Mouse (Mus musculus) retina, postnatal 7 days (tissue): Measurements from ENCODE around the gene Fignl2.
"Not testable (repeated sequence)": the region's sequence is repeated elsewhere in the genome, so short reads cannot be mapped to it uniquely, and the experiment has no call there.

ENCODE experiments used
- DNase-seq: peaks from one replicate; pipeline ENCODE4 v3.0.0-alpha.2; 2012; ENCODE audit warnings: low read depth, low spot score

The Fignl2 gene

DNA sequence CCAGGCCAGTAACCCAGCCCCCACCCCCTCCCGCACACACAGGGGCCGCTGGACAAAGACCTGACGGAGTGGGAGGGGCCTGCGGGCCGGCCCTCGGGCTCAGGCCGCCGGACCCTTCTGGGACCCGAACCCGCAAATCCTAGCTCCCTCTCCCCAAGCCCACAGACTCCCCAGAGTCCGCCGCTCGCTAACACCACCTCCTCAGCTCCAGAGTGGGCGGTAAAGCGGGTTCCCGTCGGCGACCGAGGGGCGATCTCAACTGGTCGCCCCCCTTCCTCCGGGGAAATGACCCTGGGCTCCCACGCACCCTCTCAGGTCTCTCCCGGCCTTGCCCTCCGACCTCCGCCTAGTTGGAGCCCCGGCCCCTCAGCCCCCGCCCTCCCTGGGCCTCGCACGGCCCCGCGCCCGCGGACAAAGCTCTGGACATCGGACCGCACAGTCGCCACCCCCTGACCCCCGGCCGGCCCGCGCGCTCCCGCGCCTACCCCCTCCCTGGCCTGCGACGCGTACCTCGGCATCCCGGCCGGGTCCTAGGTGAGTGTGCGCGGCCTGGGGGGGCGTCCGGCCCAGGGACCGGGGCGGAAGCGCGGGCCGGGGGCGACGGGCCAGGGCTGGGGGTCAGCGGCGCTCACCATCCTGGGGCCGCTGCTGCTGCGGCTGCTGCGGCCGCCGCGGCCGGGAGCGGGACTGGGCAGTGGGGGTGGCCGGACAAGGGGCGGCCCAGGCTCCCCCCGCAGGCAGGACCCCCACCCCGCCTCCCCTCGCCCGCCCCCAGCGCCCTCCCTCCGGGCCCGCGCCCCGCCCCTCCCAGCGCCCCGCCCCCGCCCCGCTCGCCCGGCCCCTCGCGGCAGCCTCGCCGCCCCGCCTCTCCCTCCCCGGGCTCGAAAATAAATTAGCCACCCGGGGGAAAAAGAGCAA is at the start of gene Fignl2:
TSS of gene Fignl2 (minus strand) at position 755 of the 918 bp plus-strand sequence.
- no peak for DNase-seq

DNA sequence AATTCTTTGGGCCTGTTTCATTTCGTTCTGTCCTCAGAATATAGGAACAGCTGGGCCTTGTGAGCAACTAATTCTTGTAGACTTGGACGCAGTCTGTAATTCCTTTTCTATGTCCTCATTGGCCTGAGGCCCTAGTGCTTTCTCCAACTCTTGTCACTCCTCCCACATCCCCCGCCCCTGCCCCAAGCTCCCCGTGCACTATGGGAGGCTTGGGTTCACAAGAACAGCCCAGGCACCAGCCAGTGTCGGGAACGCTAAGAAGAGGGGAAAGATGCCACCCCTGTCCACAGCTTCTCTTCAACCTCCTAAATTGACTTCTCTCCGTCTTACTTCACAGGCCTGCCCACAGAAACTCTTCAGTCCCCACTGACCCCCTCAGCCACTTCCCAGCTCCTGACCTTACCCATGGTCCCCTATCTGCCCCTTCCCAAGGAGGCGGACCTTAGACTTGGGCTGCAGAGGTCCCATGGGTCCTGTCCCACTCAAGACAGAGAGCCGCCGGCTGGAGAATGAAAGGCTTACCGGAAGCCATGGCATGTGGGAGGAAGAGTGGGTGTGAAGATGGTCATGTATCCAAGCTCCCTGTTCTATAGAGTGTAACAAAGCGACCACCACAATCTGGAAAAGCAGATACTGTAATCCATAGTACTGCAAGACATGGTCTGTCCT is 48.6 kb upstream of the Fignl2 start:
- DNase-seq = no peak

DNA sequence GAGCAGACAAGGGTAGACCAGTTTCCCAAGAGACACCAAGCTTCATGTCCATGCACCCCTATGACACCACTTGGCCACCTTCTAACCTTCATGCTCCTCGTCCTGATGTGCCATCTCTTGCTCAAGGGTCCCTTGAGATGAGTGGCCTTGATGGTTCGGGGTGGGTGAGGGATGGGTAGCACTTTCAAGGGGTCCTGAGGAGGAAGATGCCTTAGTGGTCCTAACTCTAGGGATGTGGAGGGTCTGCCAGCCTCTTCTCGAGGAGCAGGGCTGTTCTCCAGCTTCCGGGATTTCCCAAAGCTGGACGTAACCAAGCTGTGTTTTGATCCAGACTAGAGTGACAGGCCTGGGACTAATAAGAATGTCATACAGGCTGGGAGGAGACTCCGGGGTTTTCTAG is 47.2 kb upstream of the Fignl2 start:
- DNase-seq = no peak

- DNase-seq = no peak
Observed at GRCm38 (mm10) chr15:101123202-101123601, 44.8 kb upstream of the Fignl2 start.

DNA sequence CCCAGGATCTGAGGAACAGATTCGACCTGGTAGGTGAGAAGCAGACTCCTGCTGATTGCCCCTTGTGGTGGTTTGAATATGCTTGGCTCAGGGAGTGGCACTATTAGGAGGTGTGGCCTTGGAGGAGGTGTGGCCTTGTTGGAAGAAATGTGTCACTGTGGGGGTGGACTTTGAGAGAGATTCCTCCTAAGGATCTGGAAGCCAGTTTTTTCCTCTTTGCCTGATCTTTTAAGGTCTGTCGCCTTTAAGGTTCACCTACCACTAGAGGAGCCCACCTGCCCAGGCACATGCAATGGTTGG is 43.9 kb upstream of the Fignl2 start:
- DNase-seq = no peak

GRCm38 (mm10) chr15:101121411-101122289 is 43.3 kb upstream of the Fignl2 start:
- no peak for DNase-seq

GRCm38 (mm10) chr15:101118399-101119125 is 40.2 kb upstream of the Fignl2 start:
- peak; percentile 49 for DNase-seq

DNA sequence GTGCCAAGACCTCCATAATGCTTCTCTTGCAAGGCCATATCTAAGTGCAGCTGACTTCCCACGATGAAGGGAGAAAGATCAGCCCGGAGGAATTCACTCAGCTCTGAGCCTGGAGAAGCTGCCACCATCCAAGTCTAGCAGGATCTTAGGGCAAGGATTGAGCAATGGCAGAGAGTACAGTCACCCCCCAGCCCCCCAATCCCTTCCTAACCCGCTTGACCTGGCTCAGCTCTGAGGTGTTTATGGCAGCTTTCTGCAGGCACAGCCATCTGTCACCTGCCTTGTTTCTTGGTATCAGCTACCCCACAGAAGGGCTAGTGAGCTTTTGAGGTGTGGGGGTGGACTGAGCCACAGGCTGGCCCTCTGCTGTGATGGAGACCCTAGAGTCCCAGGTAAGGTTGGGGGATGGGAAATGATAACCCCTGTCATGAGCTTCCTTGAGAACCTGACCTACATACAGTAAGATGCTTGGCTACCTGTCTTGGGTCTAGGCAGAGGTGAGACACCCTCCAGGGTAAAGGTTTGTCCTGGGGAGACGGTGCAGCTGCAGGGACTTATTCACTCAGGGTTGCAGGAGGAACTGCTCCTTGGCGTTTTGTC is 37.2 kb upstream of the Fignl2 start, which contains the start of gene Ankrd33:
TSS of gene Ankrd33 (plus strand) at position 245 of the 600 bp plus-strand sequence.
- DNase-seq = peak; percentile 78

- not testable (repeated sequence) for DNase-seq
Observed at GRCm38 (mm10) chr15:101113778-101114177, 35.4 kb upstream of the Fignl2 start.

DNA sequence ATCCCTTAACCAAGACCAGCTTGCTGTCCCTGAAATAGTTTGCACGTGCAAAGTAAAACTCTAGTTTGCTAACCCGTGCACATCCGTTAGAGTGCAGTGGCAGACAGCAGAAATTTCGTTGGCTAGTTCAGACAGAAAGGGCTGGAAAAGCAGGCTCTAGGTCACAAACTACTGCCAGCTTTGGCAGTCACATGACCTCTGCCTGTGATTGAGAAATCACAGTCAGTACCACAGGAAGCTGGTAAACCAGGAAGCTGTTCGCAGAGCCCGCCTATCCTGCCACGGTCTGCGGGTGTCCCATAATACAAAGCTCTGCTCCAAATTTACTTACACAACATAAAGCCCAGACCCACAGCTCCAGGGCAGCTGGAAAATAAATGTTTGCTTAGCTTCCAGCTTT is 34.8 kb upstream of the Fignl2 start:
- DNase-seq = no peak

DNA sequence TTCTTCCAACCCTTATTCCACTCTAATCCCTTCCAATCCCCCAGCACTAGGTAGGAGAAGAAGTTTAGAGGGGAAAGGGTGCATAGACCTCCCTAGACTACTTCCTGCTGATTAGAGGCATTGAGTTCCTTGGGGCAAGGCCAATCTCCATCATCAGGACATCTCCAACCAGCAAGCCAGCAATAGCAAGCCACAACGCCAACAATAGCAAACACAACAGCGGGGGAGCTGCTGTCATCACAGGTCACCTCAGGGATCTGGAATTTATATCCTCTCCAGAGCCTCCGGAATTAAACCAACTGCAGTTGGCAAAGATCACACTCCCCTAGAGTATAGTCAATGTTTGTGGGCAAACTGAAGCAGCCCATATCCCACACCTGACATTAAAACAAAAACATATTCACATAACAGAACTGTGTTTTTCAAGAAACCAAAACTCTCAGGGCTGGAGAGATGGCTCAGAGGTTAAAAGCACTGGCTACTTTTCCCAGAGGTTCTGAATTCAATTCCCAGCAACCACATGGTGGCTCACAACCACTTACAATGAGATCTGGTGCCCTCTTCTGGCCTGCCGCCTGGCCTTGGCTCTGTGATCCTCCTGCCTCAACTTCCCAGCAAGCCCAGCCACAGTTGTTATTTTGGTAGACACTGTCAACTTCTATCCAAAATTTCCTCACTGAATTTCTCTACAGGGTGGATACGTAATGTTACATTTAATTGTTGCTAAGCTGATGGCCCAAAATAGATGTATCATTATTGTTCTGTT is 29.7 kb upstream of the Fignl2 start:
- DNase-seq = no peak

- DNase-seq = no peak
Observed at GRCm38 (mm10) chr15:101106011-101106410, 27.6 kb upstream of the Fignl2 start.

- DNase-seq = peak; percentile 76
Observed at GRCm38 (mm10) chr15:101105496-101105994, 27.2 kb upstream of the Fignl2 start.

DNA sequence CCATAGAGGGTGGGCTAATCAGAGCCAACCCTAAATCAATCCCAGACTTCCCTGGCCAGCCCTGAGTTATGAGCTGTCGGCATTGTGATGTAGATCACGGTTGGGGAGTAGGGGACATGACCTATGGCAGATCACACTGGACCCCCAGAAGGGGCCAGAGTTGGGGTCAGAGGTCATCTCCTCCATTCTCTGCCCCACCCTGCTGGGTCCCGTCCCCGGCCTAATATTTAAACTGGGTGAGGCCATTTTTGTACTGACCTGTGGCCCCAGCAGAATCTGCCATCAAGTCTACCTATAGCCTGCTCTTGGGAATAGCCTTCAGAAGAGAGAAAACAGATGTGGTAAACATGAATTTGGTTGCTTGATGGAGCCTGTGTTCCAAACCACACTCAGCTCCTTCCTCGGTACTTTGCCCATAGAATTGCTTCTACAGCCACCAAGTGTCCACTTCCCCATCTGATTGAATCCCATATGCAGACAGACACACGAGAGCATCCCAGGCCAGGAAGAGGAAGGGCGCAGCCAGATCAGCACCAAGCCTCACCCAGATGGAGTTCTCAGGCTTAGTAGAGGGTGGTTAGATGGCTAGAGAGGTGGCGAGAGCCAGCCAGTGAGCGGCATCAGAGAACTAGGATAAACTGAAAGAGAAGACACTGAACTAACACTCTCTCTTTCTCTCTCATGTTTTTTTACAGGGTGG is 25.4 kb upstream of the Fignl2 start:
- no peak for DNase-seq

DNA sequence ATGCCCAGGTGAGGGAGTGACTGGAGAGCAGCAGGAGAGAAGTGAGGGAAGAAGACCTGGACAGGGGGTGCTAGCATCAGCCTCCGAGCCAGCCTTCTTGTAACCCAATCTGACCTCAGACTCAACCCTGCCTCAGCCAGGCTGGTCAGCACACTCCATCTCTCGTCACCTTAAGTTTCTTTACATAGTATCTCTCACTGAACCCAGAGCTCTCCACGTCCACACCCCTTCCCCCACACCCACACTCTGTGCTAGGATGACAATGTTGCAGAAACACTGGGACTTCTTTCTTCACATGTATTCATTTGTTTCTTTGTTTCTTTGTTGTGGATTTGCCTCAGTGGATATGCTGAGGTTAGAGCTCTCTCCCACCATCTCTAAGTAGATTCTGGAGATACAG is 22.6 kb upstream of the Fignl2 start:
- DNase-seq = no peak

DNA sequence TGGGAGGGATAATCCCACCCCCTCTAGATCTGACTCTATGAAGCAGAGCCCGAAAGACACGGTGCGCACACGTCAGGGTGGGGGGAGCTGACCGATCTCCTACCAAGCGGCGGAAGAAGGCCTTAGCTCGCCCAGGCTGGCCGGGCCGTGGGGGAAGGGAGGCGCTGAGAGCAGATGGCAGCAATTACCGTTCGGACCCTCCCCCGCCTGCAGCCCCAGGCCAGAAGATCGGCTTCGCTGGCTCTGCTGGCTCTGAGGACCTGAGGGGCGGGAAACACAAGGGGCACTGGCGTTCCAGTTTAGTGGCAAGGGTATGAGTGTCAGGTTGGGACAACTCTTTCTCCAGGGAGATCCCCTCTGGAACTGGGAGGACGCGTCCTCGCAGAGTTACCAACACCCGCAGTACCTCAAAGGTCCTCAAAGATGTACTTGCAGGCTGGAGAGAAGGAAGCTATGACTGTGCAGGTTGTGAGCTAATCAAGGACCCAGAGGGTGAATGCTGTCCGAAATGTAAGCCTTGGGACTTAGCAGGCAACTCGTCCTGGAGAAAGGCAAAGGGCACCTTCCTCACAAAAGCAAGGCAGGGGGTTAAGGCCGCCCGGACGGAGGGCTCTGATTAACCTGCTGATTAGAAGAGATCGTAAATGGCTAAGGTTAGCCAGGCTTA is 19.8 kb upstream of the Fignl2 start:
- no peak for DNase-seq

- no peak for DNase-seq
Observed at GRCm38 (mm10) chr15:101095392-101095791, 17.0 kb upstream of the Fignl2 start.

DNA sequence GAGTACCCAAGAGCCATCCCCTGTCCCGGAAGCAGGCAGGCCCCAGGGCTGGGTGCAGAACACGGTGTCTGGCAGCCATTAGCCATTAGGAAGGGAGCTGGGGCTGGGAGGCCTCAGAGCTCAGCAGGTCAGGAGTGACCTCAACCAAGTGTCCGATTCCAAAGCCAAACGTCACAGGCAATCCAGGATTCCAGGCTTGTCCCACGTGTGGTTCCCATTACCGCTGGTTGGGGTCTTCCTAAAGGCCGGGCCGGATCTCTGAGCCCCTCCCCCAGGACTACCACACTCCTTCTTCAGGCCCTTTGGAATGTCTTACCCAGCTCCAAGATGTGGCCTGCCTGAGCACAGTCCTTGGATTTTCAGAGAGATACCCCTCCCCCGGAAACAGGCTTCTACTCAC is 16.6 kb upstream of the Fignl2 start:
- no peak for DNase-seq

- DNase-seq = no peak
Observed at GRCm38 (mm10) chr15:101093988-101094387, 15.6 kb upstream of the Fignl2 start.
